Mouse (Mus musculus) myocyte (in vitro differentiated cells): ENCODE measurements at regions not wholly inside any gene's neighbourhood (a gene's known extent, or its start where the extent isn't known, plus 50 kb on each side); places are given as distances from the start of the nearest gene placed in this dataset.
A peak's percentile ranks its signal among the peaks of the same experiment; 100 is the strongest.

ENCODE experiments used
- H3K27me3 ChIP-seq: one replicate; pipeline ENCODE4 v1.6.1; 2011; ENCODE audit not compliant: control insufficient read depth, insufficient read depth, insufficient read length
- H3K36me3 ChIP-seq: one replicate; pipeline ENCODE4 v1.6.1; 2011; ENCODE audit not compliant: control insufficient read depth, insufficient read depth
- H3K4me2 ChIP-seq: one replicate; pipeline ENCODE4 v1.6.1; 2011; ENCODE audit warnings: low read depth, control low read depth
- H3K4me3 ChIP-seq: one replicate; pipeline ENCODE4 v1.5.1; 2011; ENCODE audit warnings: mild to moderate bottlenecking, control low read depth, moderate library complexity
- H3K79me2 ChIP-seq: one replicate; pipeline ENCODE4 v1.6.1; 2011; ENCODE audit not compliant: control insufficient read depth, insufficient read depth
- H3ac ChIP-seq: one replicate; pipeline ENCODE4 v1.6.1; 2011; ENCODE audit not compliant: control insufficient read depth, insufficient read length
- CEBPB ChIP-seq: IDR thresholded peaks from 2 replicates; pipeline ENCODE4 v1.6.1; 2011; ENCODE audit warnings: mild to moderate bottlenecking, moderate library complexity; ENCODE audit not compliant: poor library complexity, insufficient read depth, severe bottlenecking
- E2F4 ChIP-seq: IDR thresholded peaks from one replicate; pipeline ENCODE4 v1.6.1; 2011; ENCODE audit warnings: mild to moderate bottlenecking, control low read depth, moderate library complexity; ENCODE audit not compliant: insufficient read depth
- MAX ChIP-seq: IDR thresholded peaks from one replicate; pipeline ENCODE4 v1.6.1; 2011; ENCODE audit warnings: low read depth, mild to moderate bottlenecking, control low read depth
- MYOD1 ChIP-seq, 3 experiments: IDR thresholded peaks; one replicate each; pipeline ENCODE4 v1.6.1; 2011; ENCODE audit warnings: control low read depth in 2 of 3, low read depth in 2 of 3, mild to moderate bottlenecking in 2 of 3, moderate library complexity in 1 of 3; ENCODE audit not compliant: insufficient read length in 2 of 3, control insufficient read depth in 1 of 3
- MYOG ChIP-seq, 3 experiments: IDR thresholded peaks; one replicate each; pipeline ENCODE4 v1.6.1; 2011; ENCODE audit warnings: control low read depth in 2 of 3, low read depth in 2 of 3, mild to moderate bottlenecking in 2 of 3; ENCODE audit not compliant: insufficient read length in 2 of 3, control insufficient read depth in 1 of 3, insufficient read depth in 1 of 3
- POLR2A ChIP-seq: IDR thresholded peaks from one replicate; pipeline ENCODE4 v1.6.1; 2011; ENCODE audit warnings: low read depth, mild to moderate bottlenecking, control low read depth, moderate library complexity; ENCODE audit not compliant: insufficient read length
- POLR2AphosphoS2 ChIP-seq: IDR thresholded peaks from one replicate; pipeline ENCODE4 v1.6.1; 2011; ENCODE audit warnings: low read depth, control low read depth; ENCODE audit not compliant: insufficient read length
- REST ChIP-seq: IDR thresholded peaks from one replicate; pipeline ENCODE4 v1.6.1; 2011; ENCODE audit warnings: mild to moderate bottlenecking, control low read depth, moderate library complexity; ENCODE audit not compliant: insufficient read depth, insufficient read length
- SRF ChIP-seq: IDR thresholded peaks from one replicate; pipeline ENCODE4 v1.6.1; 2011; ENCODE audit warnings: low read depth; ENCODE audit not compliant: control insufficient read depth, insufficient read length
- TCF12 ChIP-seq: IDR thresholded peaks from one replicate; pipeline ENCODE4 v1.6.1; 2011; ENCODE audit warnings: mild to moderate bottlenecking, control low read depth; ENCODE audit not compliant: poor library complexity, insufficient read depth, severe bottlenecking
- TCF3 ChIP-seq: IDR thresholded peaks from one replicate; pipeline ENCODE4 v1.6.1; 2011; ENCODE audit warnings: low read depth, control low read depth; ENCODE audit not compliant: insufficient read length
- USF1 ChIP-seq: IDR thresholded peaks from one replicate; pipeline ENCODE4 v1.6.1; 2011; ENCODE audit warnings: low read depth, mild to moderate bottlenecking, control low read depth, moderate library complexity

GRCm38 (mm10) chr3:79996803-79997202 lies 112.5 kb downstream of the Fam198b start:
- H3K27me3 ChIP-seq = no peaks in the 10 kb centered on the region
- no peaks in the 10 kb centered on the region for H3K36me3 ChIP-seq
- H3K4me3 ChIP-seq = no peak overlapping the region
- no peaks in the 10 kb centered on the region for H3K79me2 ChIP-seq
- H3K4me2 ChIP-seq = no peak overlapping the region
- H3ac ChIP-seq = no peak overlapping the region
- TF ChIP-seq MAX (no peak), TCF3 (no peak), USF1 (no peak), SRF (no peak), POLR2A (no peak), MYOG (IDR thresholded peaks at IDR 0.05; ENCODE audit: control insufficient read depth in 1 of 3, insufficient read depth in 1 of 3, insufficient read length in 2 of 3, low read depth in 2 of 3) (no peak), E2F4 (no peak), TCF12 (no peak), MYOD1 (IDR thresholded peaks at IDR 0.05; ENCODE audit: control insufficient read depth in 1 of 3, insufficient read length in 2 of 3, low read depth in 2 of 3) (no peak), CEBPB (no peak), REST (no peak), POLR2AphosphoS2 (no peak)

- Histone ChIP-seq H3K36me3 (no peaks in the 10 kb centered on the region), H3K27me3 (no peaks in the 10 kb centered on the region), H3K4me2 (no peak overlapping the region), H3K4me3 (no peak overlapping the region), H3ac (no peak overlapping the region), H3K79me2 (no peaks in the 10 kb centered on the region)
- TF ChIP-seq SRF (no peak), TCF12 (no peak), CEBPB (no peak), E2F4 (no peak), MYOG (IDR thresholded peaks at IDR 0.05; ENCODE audit: control insufficient read depth in 1 of 3, insufficient read depth in 1 of 3, insufficient read length in 2 of 3, low read depth in 2 of 3) (no peak), MYOD1 (IDR thresholded peaks at IDR 0.05; ENCODE audit: control insufficient read depth in 1 of 3, insufficient read length in 2 of 3, low read depth in 2 of 3) (no peak), POLR2AphosphoS2 (no peak), TCF3 (no peak), MAX (no peak), POLR2A (no peak)
These were observed 118.0 kb downstream of the Fam198b start for GRCm38 (mm10) chr3:80002335-80002734.

GRCm38 (mm10) chr3:80003300-80004090 lies 119.2 kb downstream of the Fam198b start:
- TF ChIP-seq POLR2A = no peak
- TF ChIP-seq USF1 = no peak
- no peak for TF ChIP-seq MYOD1 (IDR thresholded peaks at IDR 0.05; ENCODE audit: control insufficient read depth in 1 of 3, insufficient read length in 2 of 3, low read depth in 2 of 3)
- no peak for TF ChIP-seq SRF
- TF ChIP-seq MYOG (IDR thresholded peaks at IDR 0.05; ENCODE audit: control insufficient read depth in 1 of 3, insufficient read depth in 1 of 3, insufficient read length in 2 of 3, low read depth in 2 of 3) = no peak
- no peak overlapping the region for H3K4me2 ChIP-seq
- no peak overlapping the region for H3K4me3 ChIP-seq
- no peaks in the 10 kb centered on the region for H3K79me2 ChIP-seq
- no peaks in the 10 kb centered on the region for H3K36me3 ChIP-seq
- H3K27me3 ChIP-seq = no peaks in the 10 kb centered on the region
- H3ac ChIP-seq = no peak overlapping the region

DNA sequence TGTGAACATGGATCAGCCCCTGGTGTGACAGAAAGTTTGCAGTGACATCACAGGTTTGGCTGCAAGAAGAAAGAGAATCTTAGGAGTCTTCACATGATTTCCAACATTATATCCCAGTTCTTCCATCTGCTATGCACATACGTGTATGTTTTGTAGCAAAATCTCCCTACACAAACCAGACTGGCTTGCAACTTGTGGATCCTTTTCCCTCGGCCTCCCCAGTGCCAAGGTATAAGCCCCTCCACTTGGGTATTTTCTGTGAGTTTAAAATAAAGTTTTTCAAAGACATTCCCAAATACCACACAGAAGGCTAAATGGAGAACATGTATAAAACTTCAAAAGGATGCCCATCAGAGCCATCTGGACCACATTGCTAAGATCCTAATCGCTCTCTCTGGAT lies 120.2 kb downstream of the Fam198b start:
- Histone ChIP-seq H3K4me2 (no peak overlapping the region), H3K27me3 (no peaks in the 10 kb centered on the region), H3K36me3 (no peaks in the 10 kb centered on the region), H3ac (no peak overlapping the region), H3K79me2 (no peaks in the 10 kb centered on the region), H3K4me3 (no peak overlapping the region)
- TF ChIP-seq MYOD1 (IDR thresholded peaks at IDR 0.05; ENCODE audit: control insufficient read depth in 1 of 3, insufficient read length in 2 of 3, low read depth in 2 of 3) (no peak), USF1 (no peak), TCF12 (no peak), CEBPB (no peak), POLR2A (no peak), SRF (no peak), MYOG (IDR thresholded peaks at IDR 0.05; ENCODE audit: control insufficient read depth in 1 of 3, insufficient read depth in 1 of 3, insufficient read length in 2 of 3, low read depth in 2 of 3) (no peak), MAX (no peak), POLR2AphosphoS2 (no peak), REST (no peak), E2F4 (no peak)

- H3ac ChIP-seq = no peak overlapping the region
- no peaks in the 10 kb centered on the region for H3K79me2 ChIP-seq
- H3K4me3 ChIP-seq = no peak overlapping the region
- H3K27me3 ChIP-seq = no peaks in the 10 kb centered on the region
- no peaks in the 10 kb centered on the region for H3K36me3 ChIP-seq
- peak; percentile 94 for TF ChIP-seq CEBPB
- TF ChIP-seq E2F4 = no peak
- TF ChIP-seq POLR2AphosphoS2 = no peak
- TF ChIP-seq MYOG (IDR thresholded peaks at IDR 0.05; ENCODE audit: control insufficient read depth in 1 of 3, insufficient read depth in 1 of 3, insufficient read length in 2 of 3, low read depth in 2 of 3) = peak in 1 of 3 experiments; percentile 26
- peak in 1 of 3 experiments; percentile 2 for TF ChIP-seq MYOD1 (IDR thresholded peaks at IDR 0.05; ENCODE audit: control insufficient read depth in 1 of 3, insufficient read length in 2 of 3, low read depth in 2 of 3)
- H3K4me2 ChIP-seq = no peak overlapping the region
These were observed 120.6 kb downstream of the Fam198b start for GRCm38 (mm10) chr3:80004966-80005365.
